Mouse (Mus musculus) CH12.LX (cell line): ENCODE results near the gene Pdcd4. TPM values are rescaled to one million over a fixed set of nuclear protein-coding genes. Genes with fewer than 3 reads are reported as not detected.
A peak's percentile ranks its signal among the peaks of the same experiment; 100 is the strongest.

Experiments used
- DNase-seq: peaks from one replicate; pipeline ENCODE4 v3.0.0-alpha.2; 2013; ENCODE audit errors: extremely low read depth
- H3K27ac ChIP-seq: 2 replicates; pipeline ENCODE4 v1.5.1; 2012; ENCODE audit warnings: low read depth, mild to moderate bottlenecking, control low read depth, moderate library complexity; ENCODE audit not compliant: insufficient read depth
- H3K27me3 ChIP-seq: replicated peaks from 2 replicates; pipeline ENCODE3; 2012; ENCODE audit warnings: inconsistent platforms
- H3K36me3 ChIP-seq, 2 experiments: replicated peaks in 1 of 2; 2 replicates each; pipeline versions ENCODE3 to v1.6.1; 2012; ENCODE audit warnings: inconsistent platforms in 1 of 2, low read length in 1 of 2, mild to moderate bottlenecking in 1 of 2, mixed read lengths in 1 of 2, moderate library complexity in 1 of 2; ENCODE audit not compliant: control insufficient read depth in 1 of 2, insufficient read depth in 1 of 2
- H3K4me1 ChIP-seq, 2 experiments: 2 replicates each; pipeline ENCODE4 v1.6.1; 2012; ENCODE audit warnings: inconsistent platforms in 1 of 2, moderate library complexity in 1 of 2; ENCODE audit not compliant: insufficient read depth in 2 of 2, control insufficient read depth in 1 of 2
- H3K4me2 ChIP-seq: 2 replicates; pipeline ENCODE4 v1.6.1; 2012; ENCODE audit warnings: low read depth, mild to moderate bottlenecking, control low read depth; ENCODE audit not compliant: poor library complexity, insufficient read depth, severe bottlenecking
- H3K4me3 ChIP-seq, 3 experiments: fragments of 150-350 bp in 1 of 3; sonication (generic) in 1 of 3; replicated peaks in 1 of 3; 2 replicates each; pipeline versions ENCODE3 to v1.5.1; 2011 to 2012; ENCODE audit warnings: low read depth in 2 of 3, low read length in 2 of 3, mild to moderate bottlenecking in 2 of 3, moderate library complexity in 2 of 3, control low read depth in 1 of 3, improper control_type of control experiment in 1 of 3, inconsistent platforms in 1 of 3, mixed read lengths in 1 of 3; ENCODE audit not compliant: poor library complexity in 1 of 3
- H3K79me2 ChIP-seq: replicated peaks from 2 replicates; pipeline ENCODE4 v1.6.1; 2012; ENCODE audit warnings: mild to moderate bottlenecking, moderate library complexity; ENCODE audit not compliant: control insufficient read depth, poor library complexity, insufficient read depth, severe bottlenecking; ENCODE audit errors: extremely low read depth
- H3K9ac ChIP-seq: 2 replicates; pipeline ENCODE4 v1.6.1; 2012; ENCODE audit warnings: low read depth, mild to moderate bottlenecking, control low read depth, moderate library complexity; ENCODE audit not compliant: insufficient read depth
- H3K9me3 ChIP-seq: replicated peaks from 2 replicates; pipeline ENCODE3; 2012; ENCODE audit warnings: low read length, inconsistent platforms, mixed read lengths
- BHLHE40 ChIP-seq: IDR thresholded peaks from 2 replicates; pipeline ENCODE4 v1.6.1; 2011; ENCODE audit warnings: mild to moderate bottlenecking, low read depth, low read length, improper control_type of control experiment
- CHD2 ChIP-seq: IDR thresholded peaks from 2 replicates; pipeline ENCODE4 v1.6.1; 2011; ENCODE audit warnings: low read length, improper control_type of control experiment
- CTCF ChIP-seq, 2 experiments: IDR thresholded peaks in 1 of 2; conservative IDR thresholded peaks in 1 of 2; 2 replicates each; pipeline ENCODE4 v1.5.1; 2011 to 2012; ENCODE audit warnings: low read depth in 2 of 2, low read length in 2 of 2, improper control_type of control experiment in 1 of 2, inconsistent platforms in 1 of 2, mild to moderate bottlenecking in 1 of 2, moderate library complexity in 1 of 2
- E2F4 ChIP-seq: IDR thresholded peaks from 2 replicates; pipeline ENCODE4 v1.6.1; 2011; ENCODE audit warnings: low read depth, low read length, improper control_type of control experiment; ENCODE audit not compliant: insufficient replicate concordance
- ELF1 ChIP-seq: IDR thresholded peaks from 2 replicates; pipeline ENCODE4 v1.6.1; 2014; ENCODE audit warnings: low read depth, mild to moderate bottlenecking, inconsistent platforms, low read length, improper control_type of control experiment
- EP300 ChIP-seq: IDR thresholded peaks from 2 replicates; pipeline ENCODE4 v1.6.1; 2011; ENCODE audit warnings: low read length, improper control_type of control experiment
- ETS1 ChIP-seq: conservative IDR thresholded peaks from 2 replicates; pipeline ENCODE4 v1.6.1; 2012; ENCODE audit warnings: low read depth, mild to moderate bottlenecking, inconsistent platforms, low read length, improper control_type of control experiment, moderate library complexity
- MAX ChIP-seq: IDR thresholded peaks from 2 replicates; pipeline ENCODE4 v1.6.1; 2011; ENCODE audit warnings: low read length, improper control_type of control experiment
- MAZ ChIP-seq: IDR thresholded peaks from 2 replicates; pipeline ENCODE4 v1.6.1; 2012; ENCODE audit warnings: low read depth, mild to moderate bottlenecking, inconsistent platforms, low read length, improper control_type of control experiment, moderate library complexity
- MYC ChIP-seq: IDR thresholded peaks from 2 replicates; pipeline ENCODE4 v1.6.1; 2011; ENCODE audit warnings: low read depth, mild to moderate bottlenecking, improper control_type of control experiment, low read length
- NELFE ChIP-seq: IDR thresholded peaks from 2 replicates; pipeline ENCODE4 v1.6.1; 2011; ENCODE audit warnings: low read depth, low read length, improper control_type of control experiment
- PAX5 ChIP-seq: IDR thresholded peaks from 2 replicates; pipeline ENCODE4 v1.6.1; 2012; ENCODE audit warnings: low read length, inconsistent platforms, mixed read lengths
- POLR2A ChIP-seq: IDR thresholded peaks from 2 replicates; pipeline ENCODE4 v1.6.1; 2011; ENCODE audit warnings: low read depth, mild to moderate bottlenecking, improper control_type of control experiment, low read length
- SIN3A ChIP-seq: IDR thresholded peaks from 2 replicates; pipeline ENCODE4 v1.6.1; 2012; ENCODE audit warnings: low read length, improper control_type of control experiment, inconsistent platforms
- SMC3 ChIP-seq: IDR thresholded peaks from 2 replicates; pipeline ENCODE4 v1.6.1; 2011; ENCODE audit warnings: low read depth, low read length, improper control_type of control experiment
- TBP ChIP-seq: conservative IDR thresholded peaks from 2 replicates; pipeline ENCODE4 v1.6.1; 2011; ENCODE audit warnings: low read depth, low read length, improper control_type of control experiment
- TCF12 ChIP-seq: IDR thresholded peaks from 2 replicates; pipeline ENCODE4 v1.6.1; 2014; ENCODE audit warnings: low read depth, mild to moderate bottlenecking, inconsistent platforms, low read length, improper control_type of control experiment
- ZC3H11A ChIP-seq: IDR thresholded peaks from 2 replicates; pipeline ENCODE4 v1.6.1; 2012; ENCODE audit warnings: low read depth, mild to moderate bottlenecking, inconsistent platforms, low read length, improper control_type of control experiment
- dilution Hi-C: fragments of 300-500 bp; cut with MboI; formaldehyde crosslinking; loops from 2 replicates; pipeline ENCODE4 v1.14.3; 2020; ENCODE audit warnings: low sequenced_read_pairs; ENCODE audit not compliant: extremely low pct_unique_long_range_greater_than_20kb, extremely low pct_ligation_motif_present
- in situ Hi-C: fragments of 300-500 bp; cut with MboI; formaldehyde crosslinking; loops from 3 replicates; pipeline ENCODE4 v1.14.3; 2019; ENCODE audit warnings: low sequenced_read_pairs, low pct_ligation_motif_present, low pct_unique_long_range_greater_than_20kb, mixed read lengths
- polyA plus RNA-seq: library from polyadenylated mRNA; unstranded; fragments of >175 nt; gene quantifications from 2 replicates; pipeline ENCODE4 v1.2.1, GENCODE M21; 2012; ENCODE audit warnings: low read depth; ENCODE audit not compliant: insufficient read length
- total RNA-seq, 2 experiments: library from RNA; depleted of rRNA; stranded (reverse); fragments of 300-350 nt in 1 of 2; fragments of >200 nt in 1 of 2; gene quantifications; 2 replicates each; pipeline ENCODE4 v1.2.3; 2012 to 2014

The Pdcd4 gene
- total and polyA plus RNA-seq, 3 experiments: 24.4 to 39.0 (median 26.3) TPM

DNA sequence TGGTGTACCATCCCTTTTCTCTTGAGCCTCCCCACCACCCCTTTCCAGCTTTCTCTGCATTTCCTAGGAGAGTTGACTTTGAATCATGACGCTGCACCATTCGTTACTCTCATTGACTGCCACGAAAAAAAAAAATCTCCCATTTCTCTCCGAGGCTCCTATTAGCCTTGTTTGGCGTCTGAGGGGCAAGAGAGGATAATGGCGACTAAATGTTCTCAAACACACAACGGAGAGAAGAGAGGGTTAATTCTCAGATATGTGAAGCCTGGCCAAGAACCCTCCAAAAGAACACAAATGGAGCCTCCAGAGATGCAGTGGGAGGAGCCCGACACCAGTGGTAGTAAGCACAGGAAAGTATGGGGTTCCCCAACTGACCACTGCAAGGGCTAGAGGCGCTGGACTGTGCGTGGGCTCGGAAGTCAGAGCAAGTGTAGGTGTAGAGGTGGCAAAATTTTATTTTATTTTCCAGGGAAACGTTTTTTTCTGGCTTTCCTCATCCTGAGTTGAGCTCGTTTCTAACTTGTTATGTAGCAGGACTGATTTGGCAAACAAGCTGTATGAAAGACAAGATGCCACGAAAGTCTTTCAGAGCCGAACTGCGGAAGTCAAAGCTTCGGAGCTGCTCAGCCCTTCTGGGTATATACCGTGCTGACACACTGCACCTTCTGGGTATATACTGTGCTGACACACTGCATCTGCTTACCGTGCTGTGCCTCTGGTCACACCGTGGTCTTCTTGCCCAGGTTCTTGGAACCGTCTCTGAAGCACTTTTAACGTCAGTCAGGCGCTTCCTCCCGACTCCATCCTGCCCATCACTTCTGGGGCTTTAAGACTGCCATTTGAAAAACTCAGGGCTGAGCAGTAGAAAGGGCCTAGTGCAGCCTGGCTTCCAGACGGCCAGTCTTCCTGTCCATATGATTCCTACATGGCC is 7.2 kb downstream of the Pdcd4 start (continued):
- TF ChIP-seq CHD2: 0 out of 2 replicates have a peak, but pooled peaks have one; percentile 24
- TF ChIP-seq, all 38 proteins: peak for 15

DNA sequence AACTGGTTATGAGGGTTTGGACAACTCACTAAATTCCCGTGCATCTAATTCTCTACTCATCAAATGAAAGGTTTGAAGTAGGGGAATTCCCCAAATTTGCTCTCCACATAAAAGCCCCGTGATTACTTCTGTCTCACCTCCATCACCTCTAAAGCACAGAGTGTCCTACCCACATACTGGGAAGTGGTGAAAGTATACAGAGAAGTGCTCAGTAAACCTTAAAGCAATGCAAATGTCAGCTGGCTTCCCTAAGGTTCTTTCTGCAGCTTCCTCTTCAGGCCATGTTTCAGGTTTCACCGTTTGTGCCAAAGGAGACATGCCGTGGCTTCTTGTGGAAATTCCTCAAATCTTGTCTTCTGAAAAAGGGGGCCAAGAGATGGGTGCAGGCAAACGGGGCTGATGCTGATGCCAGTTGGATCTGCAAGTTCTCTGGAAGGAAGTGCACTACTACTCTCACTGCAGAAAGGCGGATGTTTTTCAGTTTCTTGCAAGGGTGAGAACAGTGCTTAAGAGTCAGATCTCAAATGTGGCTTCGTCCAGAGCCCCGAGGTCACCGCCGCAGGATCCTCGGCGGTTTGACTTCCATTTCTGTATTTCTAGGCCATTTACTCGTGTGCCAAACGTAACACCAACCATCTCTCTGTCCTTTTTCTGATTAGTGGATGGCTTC is 8.0 kb downstream of the Pdcd4 start:
- Histone ChIP-seq H3K79me2 (peaks cover 14% of the 10 kb centered on the region; the same call in 1 of the 2 replicates), H3K27me3 (no peaks in the 10 kb centered on the region), H3K36me3 (no peaks in the 10 kb centered on the region), H3K27ac (peak overlapping the region; percentile 97), H3K9ac (peak overlapping the region; percentile 64; the same call in 1 of the 2 replicates), H3K9me3 (no peaks in the 10 kb centered on the region), H3K4me3 (peak overlapping the region; percentile 35 to 53 (median 42)), H3K4me2 (peak overlapping the region; percentile 80), H3K4me1 (peaks cover 20 to 64% of the 10 kb centered on the region in 2 experiments)
- TF ChIP-seq TCF12 (peak; percentile 35; the same call in 1 of the 2 replicates), MAX (peak; percentile 34), SIN3A (0 out of 2 replicates have a peak, but pooled peaks have one; percentile 2), BHLHE40 (peak; percentile 67), MYC (0 out of 2 replicates have a peak, but pooled peaks have one; percentile 50), ZC3H11A (no peak), ELF1 (0 out of 2 replicates have a peak, but pooled peaks have one; percentile 35), EP300 (peak; percentile 57), MAZ (0 out of 2 replicates have a peak, but pooled peaks have one; percentile 38), CTCF (conservative IDR thresholded peaks at IDR 0.05 in 1 of 2, IDR thresholded peaks at IDR 0.05 in 1 of 2; ENCODE audit: low read depth in 2 of 2, low read length in 2 of 2) (no peak), TBP (peak; percentile 43; the same call in 1 of the 2 replicates), SMC3 (no peak; the same call in 1 of the 2 replicates)
- in situ Hi-C loops (no loop called here), dilution Hi-C loops (no loop called here)
- peak; percentile 73 for DNase-seq

DNA sequence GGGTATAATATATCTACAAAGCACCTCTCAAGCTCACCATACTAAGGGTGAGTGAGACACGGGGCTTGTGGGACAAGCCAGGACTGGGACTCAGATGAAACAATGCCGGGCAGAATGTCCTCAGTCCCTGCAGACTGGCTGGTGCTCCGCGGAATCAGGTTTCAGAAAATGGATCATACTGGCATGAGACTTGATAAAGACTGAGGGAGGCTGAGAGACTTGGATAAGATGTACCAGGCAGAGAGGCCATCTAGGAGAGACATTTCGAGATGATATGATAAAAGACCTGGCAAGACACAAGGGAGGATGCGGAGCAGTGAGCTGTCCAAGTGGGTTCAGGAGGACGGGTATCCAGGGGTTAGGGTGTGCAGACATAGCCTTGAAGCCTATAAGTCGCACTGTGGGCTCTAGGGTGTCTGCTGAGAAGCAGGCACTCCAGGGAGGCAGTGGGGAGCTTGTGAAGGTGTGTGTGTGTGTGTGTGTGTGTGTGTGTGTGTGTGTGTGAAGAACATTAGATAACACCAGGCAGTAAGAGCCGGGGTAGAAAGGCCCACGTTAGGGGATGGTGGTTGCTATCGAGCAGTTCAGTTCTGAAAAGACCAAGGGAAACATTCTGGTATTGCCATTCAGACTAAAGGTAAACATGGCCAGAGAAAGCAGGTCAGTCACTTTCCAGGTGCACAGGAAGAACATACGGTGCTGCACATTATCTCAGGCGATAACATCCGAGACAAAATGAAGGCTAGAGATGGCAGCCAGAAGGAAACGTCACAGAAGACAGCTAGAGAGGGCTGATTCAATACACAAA is 10.1 kb downstream of the Pdcd4 start:
- H3K27me3 ChIP-seq: no peaks in the 10 kb centered on the region
- no peaks in the 10 kb centered on the region for H3K9me3 ChIP-seq
- in situ Hi-C loops: no loop called here
- TF ChIP-seq NELFE (no peak), POLR2A (no peak), ELF1 (no peak), E2F4 (no peak), PAX5 (no peak), ETS1 (peak; percentile 2; the same call in 1 of the 2 replicates), MYC (no peak)
- H3K4me2 ChIP-seq: peak overlapping the region; percentile 78
- H3K79me2 ChIP-seq: peaks cover 18% of the 10 kb centered on the region; the same call in 1 of the 2 replicates
- peaks cover 5% of the 10 kb centered on the region in 2 experiments for H3K36me3 ChIP-seq
- H3K4me1 ChIP-seq: peaks cover 24 to 66% of the 10 kb centered on the region in 2 experiments
- H3K9ac ChIP-seq: peak overlapping the region; percentile 89
- H3K27ac ChIP-seq: no peak overlapping the region
- DNase-seq: no peak
- peak overlapping the region in 2 of 3 experiments; percentile 32 to 93 for H3K4me3 ChIP-seq
- dilution Hi-C loops: no loop called here
